Mouse (Mus musculus): ENCODE results near the gene Acrv1. TPM values are rescaled to one million over a fixed set of nuclear protein-coding genes. Genes with fewer than 3 reads are reported as not detected.

The Acrv1 gene
- not detected in 2 replicates for polyA plus RNA-seq (2012; rRNA removed)

GRCm38 (mm10) chr9:36692920-36693319 lies at the start of gene Acrv1:
Acrv1 (plus strand) TSS chr9:36693220.

DNA sequence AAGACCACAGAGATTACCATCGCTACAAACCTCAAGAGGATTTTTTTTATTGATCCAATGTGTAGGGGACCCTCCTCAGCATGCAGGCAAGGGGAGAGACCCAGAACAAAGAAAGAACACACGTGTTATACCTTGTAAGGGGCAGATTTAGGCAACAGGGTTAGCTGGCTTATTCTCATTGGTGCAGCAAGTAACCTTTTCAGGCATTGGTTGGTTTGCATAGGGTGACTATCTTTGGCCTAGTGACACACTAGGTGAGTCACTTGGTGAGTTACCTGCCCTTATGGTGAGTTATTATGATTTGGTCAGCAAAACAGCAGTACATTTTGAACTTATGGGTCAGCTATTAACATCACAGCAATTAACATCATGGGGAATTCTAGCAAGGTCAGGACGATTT lies 49.7 kb upstream of the Acrv1 start, which contains the start of gene A630095E13Rik:
TSS of gene A630095E13Rik (minus strand) at position 101 of the 400 bp plus-strand sequence.

GRCm38 (mm10) chr9:36727034-36727755 lies 34.2 kb downstream of the Acrv1 start, which contains the start of gene Chek1:
Chek1 (minus strand) TSS chr9:36727065.

Other genes with a start within 250 kb of the Acrv1 start
- gene Gm9513, start 217.6 kb upstream of the Acrv1 start, polyA plus RNA-seq (2012; rRNA removed), result not detected in 2 replicates
- not detected in 2 replicates for gene Gm5615, start 151.3 kb upstream of the Acrv1 start, polyA plus RNA-seq (2012; rRNA removed)
- not detected in 2 replicates for gene Gm17689, start 110.6 kb upstream of the Acrv1 start, polyA plus RNA-seq (2012; rRNA removed)
- not detected in 2 replicates for gene A630095E13Rik, start 49.8 kb upstream of the Acrv1 start, polyA plus RNA-seq (2012; rRNA removed)
- gene Chek1, start 33.8 kb downstream of the Acrv1 start, polyA plus RNA-seq (2012; rRNA removed), result 3.2 and 5.1 TPM in 2 replicates
- 71.2 and 77.6 TPM in 2 replicates for gene Stt3a, start 74.5 kb downstream of the Acrv1 start, polyA plus RNA-seq (2012; rRNA removed)
- gene Ei24, start 104.2 kb downstream of the Acrv1 start, polyA plus RNA-seq (2012; rRNA removed), result 121 and 123 TPM in 2 replicates
- 429 and 433 TPM in 2 replicates for gene Fez1, start 128.6 kb downstream of the Acrv1 start, polyA plus RNA-seq (2012; rRNA removed)

Data from central nervous system, embryonic 18 days (tissue).